In the genomic region with DNA sequence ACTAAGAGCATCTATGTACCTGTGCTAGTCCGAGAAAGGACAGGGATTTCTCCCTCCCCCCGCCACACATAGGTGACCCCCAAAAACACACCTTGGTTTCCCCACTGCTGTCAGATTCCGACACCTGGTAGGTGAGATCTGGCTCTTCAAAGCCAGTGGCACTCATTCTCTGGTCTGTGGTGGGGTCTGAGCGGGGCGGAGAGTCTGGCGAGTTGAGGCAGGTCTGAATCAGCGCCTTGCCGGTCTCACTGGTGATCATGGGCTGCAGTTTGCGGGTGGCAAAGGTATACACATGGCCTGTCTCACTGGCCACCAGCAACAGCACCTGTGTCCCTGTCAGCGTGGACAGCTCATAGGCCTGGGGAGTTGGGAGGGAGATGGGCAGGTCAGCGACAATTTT, we compare ENCODE assay signal across 7 mouse cellular contexts. TPM values are rescaled to one million over a fixed set of nuclear protein-coding genes. Genes with fewer than 3 reads are reported as not detected.
DNase-seq lines count a peak whose midpoint lies in the region; ATAC-seq and TF ChIP-seq lines count a peak whose summit lies in the region.

No protein-coding gene starts in this region.

- H3K36me3 ChIP-seq in lung, postnatal 0 days (ENCODE audit: insufficient read depth, low read length), result peaks cover 27% of the 10 kb centered on the region
- peaks cover 32% of the 10 kb centered on the region for H3K36me3 ChIP-seq in forebrain, postnatal 0 days (ENCODE audit: insufficient read depth)
- peaks cover 38% of the 10 kb centered on the region for H3K36me3 ChIP-seq in limb, embryonic 12.5 days
- H3K36me3 ChIP-seq in stomach, embryonic 14.5 days (ENCODE audit: control insufficient read depth, insufficient read depth, low read length), result peaks cover 39% of the 10 kb centered on the region

- peak overlapping the region; percentile 19; the same call in 1 of the 2 replicates for H3K9ac ChIP-seq in lung, postnatal 0 days (replicated peaks; ENCODE audit: low read depth)
- H3K9ac ChIP-seq in forebrain, postnatal 0 days, result peak overlapping the region; percentile 10
- H3K9ac ChIP-seq in limb, embryonic 12.5 days (replicated peaks), result peak overlapping the region; percentile 45; the same call in 1 of the 2 replicates
- H3K9ac ChIP-seq in stomach, embryonic 14.5 days (replicated peaks; ENCODE audit: low read depth, low read length), result 0 out of 2 replicates have a peak overlapping the region, but pooled peaks have one; percentile 33

- WGBS in lung, postnatal 0 days, result 32% methylated on average over 11 of the region's 11 CpGs
- 52% methylated on average over 11 of the region's 11 CpGs for WGBS in forebrain, postnatal 0 days
- 41% methylated on average over 11 of the region's 11 CpGs for WGBS in limb, embryonic 12.5 days
- 28% methylated on average over 11 of the region's 11 CpGs for WGBS in stomach, embryonic 14.5 days

- no peak for TF ChIP-seq CTCF in lung, postnatal 0 days (IDR thresholded peaks at IDR 0.05)
- no peak for TF ChIP-seq CTCF in forebrain, postnatal 0 days (IDR thresholded peaks at IDR 0.05; ENCODE audit: low read depth)

- H3K9me3 ChIP-seq in lung, postnatal 0 days (ENCODE audit: low read length), result no peaks in the 10 kb centered on the region
- no peaks in the 10 kb centered on the region for H3K9me3 ChIP-seq in forebrain, postnatal 0 days (ENCODE audit: low read length)
- no peaks in the 10 kb centered on the region for H3K9me3 ChIP-seq in limb, embryonic 12.5 days
- no peaks in the 10 kb centered on the region for H3K9me3 ChIP-seq in stomach, embryonic 14.5 days (ENCODE audit: control insufficient read depth, low read depth, low read length)

- no peak for DNase-seq in lung, postnatal 0 days (ENCODE audit: low spot score)
- DNase-seq in lung, postnatal 4 days, result no peak
- DNase-seq in forebrain, postnatal 0 days, result no peak
- DNase-seq in adrenal gland, postnatal 36 days, result no peak
- no peak for DNase-seq in adrenal gland, adult 8-10 months

- peak overlapping the region; percentile 94 for H3K4me2 ChIP-seq in lung, postnatal 0 days (replicated peaks; ENCODE audit: low read depth, low read length)
- H3K4me2 ChIP-seq in forebrain, postnatal 0 days (ENCODE audit: low read depth), result peak overlapping the region; percentile 91
- H3K4me2 ChIP-seq in limb, embryonic 12.5 days, result peak overlapping the region; percentile 93
- H3K4me2 ChIP-seq in stomach, embryonic 14.5 days (replicated peaks; ENCODE audit: low read depth, low read length), result peak overlapping the region; percentile 67

- H3K27ac ChIP-seq in lung, postnatal 0 days (ENCODE audit: low read length), result peak overlapping the region; percentile 85
- H3K27ac ChIP-seq in forebrain, postnatal 0 days (ENCODE audit: low read depth, low read length), result 0 out of 2 replicates have a peak overlapping the region, but pooled peaks have one; percentile 36
- peak overlapping the region; percentile 82 for H3K27ac ChIP-seq in limb, embryonic 12.5 days
- H3K27ac ChIP-seq in stomach, embryonic 14.5 days (ENCODE audit: low read length), result peak overlapping the region; percentile 89

- TF ChIP-seq EP300 in lung, postnatal 0 days (IDR thresholded peaks at IDR 0.05), result no peak

- H3K27me3 ChIP-seq in lung, postnatal 0 days (replicated peaks; ENCODE audit: insufficient read depth, low read length), result no peaks in the 10 kb centered on the region
- H3K27me3 ChIP-seq in forebrain, postnatal 0 days (ENCODE audit: insufficient read depth, low read length), result no peaks in the 10 kb centered on the region
- H3K27me3 ChIP-seq in limb, embryonic 12.5 days, result no peaks in the 10 kb centered on the region
- H3K27me3 ChIP-seq in stomach, embryonic 14.5 days (ENCODE audit: control insufficient read depth, insufficient read depth, low read length), result no peaks in the 10 kb centered on the region

- H3K4me1 ChIP-seq in lung, postnatal 0 days (ENCODE audit: insufficient read depth, low read depth, low read length), result peaks cover 16% of the 10 kb centered on the region
- H3K4me1 ChIP-seq in forebrain, postnatal 0 days (ENCODE audit: insufficient read depth), result peaks cover 22% of the 10 kb centered on the region
- peaks cover 42% of the 10 kb centered on the region for H3K4me1 ChIP-seq in limb, embryonic 12.5 days (replicated peaks)
- peaks cover 19% of the 10 kb centered on the region for H3K4me1 ChIP-seq in stomach, embryonic 14.5 days (ENCODE audit: control insufficient read depth, insufficient read depth, low read length)

- ATAC-seq in lung, postnatal 0 days, result no peak
- no peak for ATAC-seq in forebrain, postnatal 0 days
- no peak for ATAC-seq in limb, embryonic 12.5 days (ENCODE audit: insufficient number of reproducible peaks, insufficient read depth, low FRiP score, low TSS enrichment, low read depth)
- no peak for ATAC-seq in stomach, embryonic 14.5 days (ENCODE audit: insufficient number of reproducible peaks, insufficient read depth, low FRiP score, low read depth)

- peak overlapping the region; percentile 95 for H3K4me3 ChIP-seq in lung, postnatal 0 days (ENCODE audit: low read depth, low read length)
- H3K4me3 ChIP-seq in forebrain, postnatal 0 days (ENCODE audit: low read depth, low read length), result peak overlapping the region; percentile 100
- H3K4me3 ChIP-seq in limb, embryonic 12.5 days (replicated peaks), result peak overlapping the region; percentile 99
- peak overlapping the region; percentile 98 for H3K4me3 ChIP-seq in stomach, embryonic 14.5 days (ENCODE audit: low read depth, low read length)

RNA-seq across cellular contexts. Expression of a gene that starts 2.5 kb away (rescaled TPM):
- 5.1 and 5.6 TPM in 2 replicates for polyA plus RNA-seq in lung, postnatal 0 days (2015; fragmentation: Nextera tagmentation; extraction: Ambion mirVana)
- 47.2 and 57.0 TPM in 2 replicates for total RNA-seq in forebrain, postnatal 0 days (2014; rRNA removed)
- polyA plus RNA-seq in forebrain, postnatal 0 days (2015; fragmentation: Nextera tagmentation; extraction: Ambion mirVana), result 2.3 and 2.4 TPM in 2 replicates
- polyA plus RNA-seq in limb, embryonic 12.5 days (2016; fragmentation: Nextera tagmentation; extraction: Ambion mirVana), result 11.8 and 12.4 TPM in 2 replicates
- polyA plus RNA-seq in stomach, embryonic 14.5 days (2014; fragmentation: Nextera tagmentation; extraction: Ambion mirVana), result 12.2 and 15.7 TPM in 2 replicates
- total RNA-seq in adrenal gland, postnatal 36 days (2021), result 10 to 100 TPM; 43.1 to 46.5 TPM
- 10 to 100 TPM; 34.0 to 42.0 (median 37.2) TPM for total RNA-seq in adrenal gland, adult 8-10 months (2022)

RNA-seq across cellular contexts. Expression of a gene that starts 7.3 kb away (rescaled TPM):
- 3.5 and 3.8 TPM in 2 replicates for polyA plus RNA-seq in lung, postnatal 0 days (2015; fragmentation: Nextera tagmentation; extraction: Ambion mirVana)
- 31.9 and 44.4 TPM in 2 replicates for total RNA-seq in forebrain, postnatal 0 days (2014; rRNA removed)
- polyA plus RNA-seq in forebrain, postnatal 0 days (2015; fragmentation: Nextera tagmentation; extraction: Ambion mirVana), result 9.7 and 13.7 TPM in 2 replicates
- 8.9 and 10.8 TPM in 2 replicates for polyA plus RNA-seq in limb, embryonic 12.5 days (2016; fragmentation: Nextera tagmentation; extraction: Ambion mirVana)
- 3.6 and 5.6 TPM in 2 replicates for polyA plus RNA-seq in stomach, embryonic 14.5 days (2014; fragmentation: Nextera tagmentation; extraction: Ambion mirVana)
- total RNA-seq in adrenal gland, postnatal 36 days (2021), result 10 to 100 TPM; 21.5 to 25.5 TPM
- 10 to 100 TPM; 31.6 to 48.8 (median 37.7) TPM for total RNA-seq in adrenal gland, adult 8-10 months (2022)

RNA-seq across cellular contexts. Expression of a gene that starts 57.0 kb away (rescaled TPM):
- polyA plus RNA-seq in lung, postnatal 0 days (2015; fragmentation: Nextera tagmentation; extraction: Ambion mirVana), result 2.8 and 4.2 TPM in 2 replicates
- 5.9 and 6.1 TPM in 2 replicates for total RNA-seq in forebrain, postnatal 0 days (2014; rRNA removed)
- 14.9 and 16.1 TPM in 2 replicates for polyA plus RNA-seq in forebrain, postnatal 0 days (2015; fragmentation: Nextera tagmentation; extraction: Ambion mirVana)
- 51.6 and 55.3 TPM in 2 replicates for polyA plus RNA-seq in limb, embryonic 12.5 days (2016; fragmentation: Nextera tagmentation; extraction: Ambion mirVana)
- 56.3 and 65.5 TPM in 2 replicates for polyA plus RNA-seq in stomach, embryonic 14.5 days (2014; fragmentation: Nextera tagmentation; extraction: Ambion mirVana)
- total RNA-seq in adrenal gland, postnatal 36 days (2021), result 1 to 10 TPM; 4.2 to 6.9 TPM
- 1 to 10 TPM; 4.5 to 6.9 (median 6.4) TPM for total RNA-seq in adrenal gland, adult 8-10 months (2022)

Comparison
In these comparisons a context has a peak if more than half of its experiments do, and no peak if none do; other contexts are left out.
1. H3K27ac ChIP-seq: peak in every context shown above with its lines; median percentile 89 in stomach, embryonic 14.5 days; 85 in lung, postnatal 0 days; 82 in limb, embryonic 12.5 days; 36 in forebrain, postnatal 0 days.